Mouse (Mus musculus) G1E-ER4 (cell line): ENCODE data around the gene Dpp4. TPM values are rescaled to one million over a fixed set of nuclear protein-coding genes. Genes with fewer than 3 reads are reported as not detected.

ENCODE experiments used
- GATA1 ChIP-seq: IDR thresholded peaks from one replicate; pipeline ENCODE4 v1.8.0; 2012; ENCODE audit warnings: low read length, inconsistent platforms
- polyA plus RNA-seq: library from polyadenylated mRNA; stranded (reverse); fragments of >175 nt; gene quantifications from 2 replicates; pipeline ENCODE4 v1.2.3, GENCODE M21; 2012

Gene Dpp4
- polyA plus RNA-seq, 1 experiment: not detected

- TF ChIP-seq GATA1: no peak
Measured at GRCm38 (mm10) chr2:62347762-62348161, 64.3 kb downstream of the Dpp4 start.

DNA sequence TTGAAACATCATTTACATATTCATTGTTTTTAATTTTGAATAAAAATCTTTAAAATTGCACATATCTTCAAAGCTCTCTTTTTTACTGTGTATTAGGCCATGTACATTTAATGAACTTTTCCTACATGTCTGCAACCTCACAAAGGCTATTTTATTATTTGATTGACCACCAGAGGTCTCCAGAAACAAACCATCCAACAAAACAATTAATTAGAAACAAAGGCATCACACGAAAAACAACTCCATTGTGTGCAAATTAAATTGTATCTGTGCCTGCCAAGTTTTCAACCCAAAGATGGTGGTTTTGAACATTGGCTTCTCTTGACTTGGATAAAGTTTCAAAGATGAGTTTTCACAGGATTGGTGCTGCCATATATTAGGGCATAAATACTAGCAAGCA, 65.3 kb downstream of the Dpp4 start:
- TF ChIP-seq GATA1: no peak

DNA sequence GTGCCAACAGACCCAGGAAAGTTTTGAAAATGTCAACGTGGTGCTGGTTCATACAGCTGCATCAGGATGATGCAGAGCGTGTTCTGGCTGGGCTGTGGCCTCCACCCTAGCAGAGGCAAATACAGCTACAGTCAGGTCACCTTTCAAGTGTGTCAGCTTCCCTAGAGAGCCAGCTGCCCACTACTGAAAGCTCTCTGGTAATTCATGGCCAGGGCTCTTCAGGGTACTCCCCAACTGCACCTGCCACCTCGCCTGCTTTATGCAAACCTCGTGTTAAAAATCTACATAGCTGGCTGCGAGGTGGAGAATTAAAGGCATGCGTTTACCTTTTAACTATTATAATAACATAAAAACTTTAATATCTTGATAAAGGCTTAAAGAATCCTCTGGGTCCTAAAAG, 67.7 kb downstream of the Dpp4 start:
- no peak for TF ChIP-seq GATA1

DNA sequence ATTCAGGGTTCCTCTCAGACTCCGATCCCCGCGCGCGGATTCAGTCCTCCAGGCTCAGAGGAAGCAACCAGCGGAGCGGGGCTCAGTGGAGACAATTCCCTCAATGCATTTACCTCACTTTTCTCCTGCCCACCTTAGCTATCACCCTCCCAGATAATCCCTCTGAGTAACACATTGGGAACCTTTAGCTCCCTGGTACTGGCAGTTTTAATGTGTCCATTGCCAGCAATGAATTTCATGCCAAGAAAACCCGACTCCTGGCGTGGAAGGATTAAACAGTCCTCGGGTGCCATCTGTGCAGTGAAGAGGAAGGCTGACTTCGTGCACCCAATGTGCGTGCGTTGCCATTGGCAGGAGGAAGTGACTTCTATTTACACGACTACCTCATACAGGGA, 70.3 kb downstream of the Dpp4 start:
- no peak for TF ChIP-seq GATA1

DNA sequence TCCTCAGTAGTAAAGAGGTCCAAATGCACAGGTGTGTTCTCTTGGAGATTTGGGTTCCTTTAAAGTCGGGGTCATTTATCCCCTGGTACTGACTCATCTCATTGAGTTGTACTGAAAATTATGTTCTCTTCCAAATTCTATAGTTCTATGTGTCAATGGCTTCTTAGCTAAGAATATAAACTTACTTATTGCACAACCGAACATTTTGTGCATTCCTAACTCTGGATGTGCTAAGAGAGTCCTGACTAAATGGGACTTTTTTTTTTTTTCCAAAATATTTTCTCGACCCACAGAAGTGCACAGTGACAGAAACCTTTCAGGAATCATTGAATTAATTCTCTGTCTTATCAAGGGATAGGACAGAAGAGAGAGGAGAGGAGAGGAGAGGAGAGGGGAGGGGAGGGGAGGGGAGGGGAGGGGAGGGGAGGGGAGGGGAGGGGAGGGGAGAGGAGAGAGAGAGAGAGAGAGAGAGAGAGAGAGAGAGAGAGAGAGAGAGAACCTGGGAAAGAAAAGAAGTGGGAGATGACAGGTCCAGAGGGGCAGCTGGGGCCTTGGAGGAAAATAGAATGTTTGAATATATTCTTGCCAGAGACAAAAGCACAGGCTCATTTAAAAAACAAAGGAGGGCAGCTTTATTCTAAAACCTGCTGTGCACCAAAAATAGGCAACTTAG, 70.8 kb downstream of the Dpp4 start:
- TF ChIP-seq GATA1: no peak

DNA sequence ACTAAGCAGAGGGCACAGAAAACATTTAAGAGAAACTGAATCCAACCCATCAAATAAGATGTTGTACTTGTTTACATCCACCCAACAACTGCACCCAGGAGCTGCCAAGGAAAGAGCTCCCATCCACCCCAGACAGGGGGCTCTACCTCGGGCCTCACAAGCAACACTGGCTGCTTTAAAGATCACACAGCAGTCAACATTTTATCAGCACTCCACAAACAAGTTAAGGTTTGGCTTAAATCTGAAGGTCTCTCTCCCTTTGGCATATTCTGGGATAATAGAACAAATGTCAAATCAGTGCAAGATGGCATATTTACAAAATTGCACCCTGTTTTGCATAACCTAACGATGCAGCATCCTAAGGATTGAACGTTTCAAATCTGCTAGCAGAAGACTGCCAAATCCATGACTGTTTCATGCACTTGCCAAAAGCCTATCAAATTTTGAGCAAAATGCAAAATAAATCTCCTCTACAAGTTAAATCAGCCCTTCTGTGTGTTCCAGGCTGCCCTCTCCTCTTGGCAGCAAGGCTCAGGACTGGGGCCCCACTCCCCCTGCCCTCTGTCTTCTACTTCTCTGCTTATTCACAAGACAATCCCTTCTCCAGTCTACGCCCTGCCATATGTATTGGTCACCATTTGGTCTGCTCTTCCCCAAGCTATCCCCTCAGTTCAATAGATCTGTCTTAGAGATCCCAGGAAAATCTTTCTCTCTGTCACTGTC, 72.6 kb downstream of the Dpp4 start:
- TF ChIP-seq GATA1: no peak

GRCm38 (mm10) chr2:62337086-62337485, 74.9 kb downstream of the Dpp4 start:
- no peak for TF ChIP-seq GATA1

- no peak for TF ChIP-seq GATA1
Measured at GRCm38 (mm10) chr2:62334397-62335243, 77.4 kb downstream of the Dpp4 start.

DNA sequence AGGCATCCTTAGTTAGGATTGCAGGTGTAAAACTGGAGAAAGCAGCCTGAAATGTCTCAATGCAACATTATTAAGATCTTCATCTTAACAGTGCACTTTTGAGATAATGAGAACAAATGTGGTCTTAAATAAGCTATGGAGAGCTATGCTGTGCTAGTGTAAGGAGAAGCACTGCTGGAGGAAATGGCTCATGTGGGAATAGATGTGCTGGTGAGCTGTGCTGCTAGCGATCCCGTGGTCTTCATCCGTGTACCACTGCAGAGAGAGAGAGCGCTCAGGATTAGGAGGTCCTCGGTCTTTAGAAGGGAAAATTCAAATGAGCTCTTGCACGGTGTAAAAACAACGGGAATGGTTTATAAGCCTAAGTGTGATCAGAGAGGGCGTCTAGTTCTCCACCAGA, 79.6 kb downstream of the Dpp4 start:
- TF ChIP-seq GATA1: no peak

GRCm38 (mm10) chr2:62331913-62332312, 80.1 kb downstream of the Dpp4 start:
- TF ChIP-seq GATA1: no peak

GRCm38 (mm10) chr2:62325388-62325787, 86.6 kb downstream of the Dpp4 start:
- TF ChIP-seq GATA1: no peak

DNA sequence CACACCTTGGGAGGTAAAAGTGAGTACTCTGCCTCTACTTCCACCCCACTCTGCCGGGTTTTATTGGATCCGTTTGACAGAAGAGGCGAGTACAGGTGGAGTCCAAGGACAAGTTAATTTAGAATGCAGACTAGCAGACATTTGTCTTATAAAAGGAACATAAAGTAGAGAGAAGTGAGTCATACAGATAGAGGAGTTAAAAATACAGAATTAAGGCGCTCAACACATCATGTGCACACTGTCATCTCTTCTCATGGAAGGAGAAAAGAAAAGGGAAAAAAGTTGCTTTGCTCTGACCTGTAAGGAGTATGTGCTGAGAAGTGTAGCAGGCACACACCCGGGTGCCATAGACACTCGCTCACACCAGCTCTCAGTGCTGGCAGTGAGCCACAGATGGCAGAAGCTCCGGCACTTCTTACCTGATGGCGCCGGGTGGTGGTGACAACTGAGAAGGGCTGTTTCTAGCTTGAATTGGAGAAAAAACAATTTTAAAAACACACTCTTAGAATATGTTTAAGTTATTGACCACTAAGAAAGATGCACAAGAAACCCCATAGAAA, 88.9 kb downstream of the Dpp4 start:
- no peak for TF ChIP-seq GATA1

DNA sequence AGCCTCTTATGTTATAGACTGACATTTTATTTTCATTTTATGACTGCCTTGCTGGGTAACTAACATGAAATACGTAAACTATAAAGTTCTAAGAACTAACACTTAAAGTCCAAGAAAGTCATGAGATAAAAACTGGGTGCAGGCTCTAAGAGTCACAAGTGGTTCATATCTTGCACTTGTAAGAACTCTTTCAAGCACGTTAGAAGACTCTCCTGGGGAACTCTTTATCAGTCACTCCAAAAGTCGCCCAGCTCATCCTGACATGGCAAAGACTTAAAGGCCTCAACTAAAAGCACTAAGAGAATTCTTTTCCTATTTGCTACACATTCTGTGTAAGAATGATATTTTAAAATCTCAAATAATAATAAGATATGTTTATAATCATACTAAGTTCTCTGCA, 92.5 kb downstream of the Dpp4 start:
- no peak for TF ChIP-seq GATA1

DNA sequence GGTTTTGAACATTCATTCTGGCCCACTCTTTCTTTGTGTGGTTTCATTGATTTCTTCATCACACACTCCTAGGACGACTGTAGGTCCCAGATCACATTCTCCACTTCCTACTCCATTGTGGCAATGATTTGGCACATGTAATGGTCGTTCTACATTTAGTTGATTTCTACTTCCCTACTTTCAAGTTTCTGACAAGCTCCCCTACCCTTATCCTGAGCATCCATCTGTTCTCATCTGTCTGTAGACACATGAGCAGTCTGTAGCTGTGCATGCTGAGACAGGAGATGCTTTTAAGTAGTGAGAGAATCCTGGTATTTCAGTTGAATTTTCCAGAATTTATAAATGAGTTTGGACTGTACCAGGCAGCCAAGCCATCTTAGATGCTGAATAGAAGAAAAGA, 95.1 kb downstream of the Dpp4 start:
- TF ChIP-seq GATA1: no peak

DNA sequence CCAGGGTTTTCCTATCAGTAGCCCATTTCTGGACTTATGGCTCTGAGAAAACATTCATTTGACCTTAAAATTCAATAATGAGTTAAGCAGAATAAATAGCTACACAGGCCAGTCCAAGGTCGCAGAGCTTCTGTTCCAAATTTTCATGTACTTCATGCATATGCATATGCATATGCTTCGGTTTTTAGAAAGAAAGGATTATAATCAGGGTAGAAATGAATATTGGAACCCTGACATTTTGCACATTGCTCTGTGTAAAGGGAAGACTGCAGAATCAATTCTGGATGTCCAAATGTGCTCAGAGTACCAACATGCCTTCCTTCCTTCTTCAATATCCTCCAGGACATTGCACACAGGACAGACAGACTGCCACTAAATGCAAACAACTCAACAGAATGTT, 104.6 kb downstream of the Dpp4 start:
- no peak for TF ChIP-seq GATA1

- no peak for TF ChIP-seq GATA1
Measured at GRCm38 (mm10) chr2:62306978-62307377, 105.1 kb downstream of the Dpp4 start.

DNA sequence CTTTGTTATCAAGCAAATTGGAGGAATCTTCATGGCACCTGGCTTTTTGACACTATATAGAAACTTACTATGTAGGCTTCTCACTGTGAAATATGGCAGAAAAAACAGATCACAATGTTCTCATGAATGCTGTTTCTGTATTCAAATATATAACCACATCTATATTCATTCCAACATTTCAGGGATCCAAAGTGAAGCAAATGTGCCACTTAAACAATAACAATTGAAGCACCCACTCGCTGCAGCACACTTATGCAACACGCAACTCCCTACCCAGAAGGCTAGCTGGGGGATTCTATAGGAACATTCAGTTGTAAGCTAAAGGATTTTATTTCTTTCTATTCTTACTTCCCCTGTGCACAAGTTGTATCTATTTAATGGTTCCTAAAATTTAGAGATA, 110.3 kb downstream of the Dpp4 start:
- TF ChIP-seq GATA1: no peak
